Mouse (Mus musculus) gastrocnemius, postnatal 25 days (tissue): ENCODE results near the gene Itgad. TPM values are rescaled to one million over a fixed set of nuclear protein-coding genes. Genes with fewer than 3 reads are reported as not detected.

Source experiments
- DNase-seq: peaks from one replicate; pipeline ENCODE4 v3.0.0; 2022
- total RNA-seq, 2 experiments: library from RNA; stranded (reverse); gene quantifications; 1 replicate in 1 of 2; 2 replicates in 1 of 2; pipeline ENCODE4 v1.2.3; 2021

The Itgad gene
- total RNA-seq, 2 experiments from 2014 or later = not detected

DNA sequence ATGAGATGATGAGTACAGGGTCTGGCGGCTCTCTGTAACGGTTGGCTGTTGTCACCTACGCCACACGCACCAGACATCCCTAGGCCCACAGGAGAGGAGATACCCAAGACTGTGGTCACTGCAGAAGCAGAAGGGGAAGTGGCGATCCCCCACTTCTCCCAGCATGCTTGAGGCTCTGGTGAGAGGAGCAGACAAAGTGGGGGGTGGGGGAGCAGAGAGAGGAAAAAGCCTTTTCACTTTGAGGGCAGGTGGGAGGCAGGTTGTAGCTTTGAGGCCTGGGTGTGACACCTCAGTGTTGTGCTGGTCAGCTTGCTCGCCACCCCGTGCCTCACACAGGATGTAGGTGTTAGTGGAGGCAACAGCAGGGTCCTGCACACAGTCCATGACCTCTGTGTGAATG lies 25.9 kb downstream of the Itgad start:
- DNase-seq = no peak

GRCm38 (mm10) chr7:128180546-128180945 lies 26.4 kb downstream of the Itgad start:
- DNase-seq = no peak

DNA sequence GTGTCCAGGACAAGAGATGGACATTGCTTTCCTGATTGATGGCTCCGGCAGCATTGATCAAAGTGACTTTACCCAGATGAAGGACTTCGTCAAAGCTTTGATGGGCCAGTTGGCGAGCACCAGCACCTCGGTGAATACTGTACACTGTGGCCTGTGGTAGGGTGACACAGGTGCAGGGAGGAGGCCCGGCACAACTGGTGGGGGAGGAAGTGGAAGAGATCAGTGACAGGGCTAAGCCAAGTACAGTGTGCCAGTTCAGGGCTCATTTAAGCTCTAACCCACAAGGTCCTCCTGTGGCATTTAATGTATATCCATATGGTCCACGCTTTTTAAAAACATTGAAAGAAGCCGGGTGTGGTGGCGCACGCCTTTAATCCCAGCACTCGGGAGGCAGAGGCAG lies 27.5 kb downstream of the Itgad start:
- no peak for DNase-seq

DNA sequence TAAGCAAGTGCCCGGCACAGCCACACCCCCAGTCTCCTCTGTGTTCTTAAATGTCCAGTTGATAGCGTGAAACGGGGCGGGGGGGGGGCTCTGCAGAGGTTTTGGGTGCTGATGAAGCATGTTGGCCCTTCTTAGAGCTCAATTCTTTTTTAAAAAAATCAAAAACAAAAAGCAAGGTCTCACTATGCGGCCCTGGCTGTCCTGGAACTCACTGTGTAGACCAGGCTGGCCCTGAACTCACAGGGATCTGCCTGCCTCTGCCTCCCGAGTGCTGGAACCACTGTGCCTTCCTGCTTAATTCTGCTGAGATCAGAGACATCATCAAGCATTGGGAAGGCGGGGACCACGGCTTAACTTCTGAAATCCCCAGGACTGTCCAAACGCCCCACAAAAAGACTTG lies 47.4 kb downstream of the Itgad start:
- DNase-seq = no peak

DNA sequence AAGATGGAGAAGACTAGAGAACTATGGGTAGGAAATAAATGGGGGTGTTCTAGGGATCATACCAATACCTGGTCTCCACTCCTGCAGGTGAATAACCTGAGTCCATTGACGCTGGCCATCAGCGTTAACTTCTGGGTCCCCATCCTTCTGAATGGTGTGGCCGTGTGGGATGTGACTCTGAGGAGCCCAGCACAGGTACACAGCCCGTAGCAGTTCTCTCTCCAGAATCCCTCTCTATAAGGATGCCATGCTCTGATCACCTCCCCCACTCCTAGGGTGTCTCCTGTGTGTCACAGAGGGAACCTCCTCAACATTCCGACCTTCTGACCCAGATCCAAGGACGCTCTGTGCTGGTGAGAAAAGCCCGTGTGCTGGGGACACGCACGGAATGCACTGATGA lies 48.9 kb downstream of the Itgad start:
- DNase-seq = no peak

DNA sequence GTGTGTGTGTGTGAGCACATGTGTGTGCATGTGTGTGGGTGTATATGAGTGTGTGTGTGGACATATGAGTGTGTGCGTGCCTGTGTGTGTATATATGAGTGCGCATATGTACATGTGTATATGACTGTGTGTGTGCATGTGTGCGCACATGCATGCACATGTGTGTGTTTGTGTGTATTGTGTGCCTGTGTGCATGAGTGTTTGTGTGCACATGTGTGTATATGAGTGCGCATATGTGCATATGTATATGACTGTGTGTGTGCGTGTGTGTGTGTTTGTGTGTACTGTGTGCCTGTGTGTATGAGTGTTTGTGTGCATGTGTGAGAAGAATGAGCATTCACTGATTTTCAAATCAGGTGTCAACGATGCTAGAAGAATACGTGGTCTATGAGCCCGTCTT lies 50.0 kb downstream of the Itgad start:
- no peak for DNase-seq

DNA sequence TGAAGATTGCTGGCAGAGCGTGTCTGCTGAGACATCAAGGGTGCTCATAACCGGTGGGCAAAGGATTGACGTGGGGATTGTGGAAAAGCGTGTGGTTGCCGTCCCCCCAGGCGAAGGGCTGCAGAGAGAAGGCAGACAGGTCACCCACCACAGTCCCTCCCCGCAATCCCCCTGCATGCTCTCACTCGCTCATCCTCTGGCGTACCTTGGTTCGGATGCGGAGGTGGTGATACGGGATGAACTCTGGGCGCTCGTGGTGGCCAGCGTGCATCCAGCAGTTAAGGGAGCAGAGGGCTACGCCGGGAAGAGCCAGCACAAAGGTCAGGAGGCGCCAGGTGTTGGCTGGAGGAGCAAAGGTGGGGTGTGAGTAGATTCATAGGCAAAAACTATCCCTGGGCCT lies 51.5 kb downstream of the Itgad start:
- DNase-seq = no peak

DNA sequence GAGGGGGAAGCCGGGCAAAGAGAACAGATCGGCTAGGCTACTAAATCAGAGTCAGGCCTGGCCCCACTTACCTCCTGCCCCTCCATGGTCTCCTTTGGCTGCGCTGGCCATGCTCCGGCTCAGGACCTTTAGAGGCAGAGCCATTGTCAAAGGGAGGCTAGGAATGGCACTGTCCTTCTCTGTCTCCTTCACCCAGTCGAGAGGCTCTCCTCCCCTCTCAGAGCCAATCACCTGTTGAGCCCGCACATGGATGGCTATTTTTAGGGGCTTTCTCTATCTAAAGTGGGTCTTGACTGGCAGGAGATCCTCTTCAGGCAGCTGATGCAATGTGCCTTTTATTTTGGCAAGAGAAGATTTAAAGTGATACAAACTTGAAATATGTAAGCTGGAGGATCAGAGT lies 52.0 kb downstream of the Itgad start, which contains the start of gene Cox6a2:
TSS of gene Cox6a2 (minus strand) at position 236 of the 400 bp plus-strand sequence.
- DNase-seq = peak; percentile 57

GRCm38 (mm10) chr7:128208187-128208586 lies 54.0 kb downstream of the Itgad start:
- no peak for DNase-seq

GRCm38 (mm10) chr7:128209826-128210225 lies 55.6 kb downstream of the Itgad start:
- no peak for DNase-seq

- DNase-seq = no peak
These were observed 65.8 kb downstream of the Itgad start for GRCm38 (mm10) chr7:128219952-128220351.

DNA sequence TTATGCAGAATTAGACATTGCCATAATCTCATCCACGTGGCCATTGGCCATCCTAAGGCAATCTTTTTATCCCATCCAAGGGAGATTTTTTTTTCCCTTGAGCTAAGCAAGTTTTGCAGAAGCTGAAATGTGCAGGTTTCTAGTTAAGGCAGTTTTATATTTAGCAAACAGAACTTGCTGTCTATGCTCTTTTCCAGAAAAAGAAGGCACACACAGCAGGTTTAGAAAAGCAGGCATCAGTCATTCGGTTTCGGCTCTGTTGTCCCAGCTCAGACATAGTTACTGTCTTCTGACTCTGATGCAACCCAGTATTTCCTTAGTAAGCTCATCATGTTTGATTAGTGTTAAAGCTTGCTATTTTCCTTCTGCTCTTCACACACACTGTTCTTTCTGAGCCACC lies 66.8 kb downstream of the Itgad start:
- DNase-seq = no peak

- no peak for DNase-seq
These were observed 77.6 kb downstream of the Itgad start for GRCm38 (mm10) chr7:128231741-128232140.

DNA sequence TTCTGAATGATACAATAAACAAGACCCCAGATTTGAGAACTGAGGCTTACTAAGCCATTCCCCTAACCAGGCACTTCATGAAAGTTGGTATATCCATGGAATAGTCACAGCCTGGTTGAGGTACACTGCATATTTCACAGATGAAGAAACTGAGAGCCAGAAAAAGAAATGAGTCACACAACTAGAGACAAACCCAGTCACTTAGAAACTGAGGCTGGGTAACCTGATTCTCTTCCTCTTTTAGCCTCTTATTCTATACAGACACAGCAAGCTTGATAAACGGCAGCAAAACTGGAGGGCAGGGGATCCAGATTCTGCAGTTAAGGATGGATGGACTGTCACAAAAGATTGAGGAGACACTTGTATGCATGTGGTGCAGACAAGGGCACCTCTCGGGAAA lies 80.6 kb downstream of the Itgad start:
- DNase-seq = no peak

DNA sequence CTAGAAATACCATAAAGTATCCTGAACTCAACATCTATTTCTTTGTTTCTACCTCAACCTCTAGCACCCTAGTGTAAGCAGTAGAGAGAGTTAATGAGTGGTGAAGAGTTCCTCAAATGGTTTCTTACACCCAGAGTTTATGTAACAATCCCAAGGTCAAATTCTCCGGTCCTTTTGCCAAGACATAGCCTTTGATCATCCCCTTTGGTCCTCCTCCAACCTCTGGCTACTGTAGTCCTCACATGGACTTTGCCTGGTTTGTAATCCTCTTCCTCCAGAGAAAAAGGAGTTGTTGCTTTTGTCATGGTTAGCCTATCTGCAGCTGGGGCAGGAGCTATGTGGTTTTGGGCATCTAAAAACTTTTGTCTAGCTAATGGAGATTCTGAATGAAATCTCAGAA lies 81.3 kb downstream of the Itgad start:
- no peak for DNase-seq

GRCm38 (mm10) chr7:128236426-128236825 lies 82.2 kb downstream of the Itgad start:
- DNase-seq = no peak

GRCm38 (mm10) chr7:128236856-128237592 lies 82.8 kb downstream of the Itgad start, which contains the start of gene Armc5:
Gene Armc5 (plus strand): TSS chr7:128237342.
- peak; percentile 81 for DNase-seq

DNA sequence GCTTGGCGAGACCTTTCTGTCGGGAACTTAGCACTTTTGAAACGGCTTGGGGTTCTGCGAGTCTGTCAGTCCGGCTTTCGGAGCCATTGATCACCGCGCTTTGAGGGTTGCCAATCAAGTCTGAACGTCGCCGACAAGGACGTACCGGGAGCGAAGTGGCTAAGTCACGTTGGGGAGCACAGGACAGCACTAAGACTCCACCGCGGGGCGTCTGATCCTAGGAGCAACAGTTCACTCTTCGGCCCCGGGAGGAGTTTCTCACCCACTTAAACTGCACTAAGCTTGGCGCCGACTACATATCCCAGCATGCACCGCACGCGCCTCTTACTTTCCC lies 83.4 kb downstream of the Itgad start:
- no peak for DNase-seq

DNA sequence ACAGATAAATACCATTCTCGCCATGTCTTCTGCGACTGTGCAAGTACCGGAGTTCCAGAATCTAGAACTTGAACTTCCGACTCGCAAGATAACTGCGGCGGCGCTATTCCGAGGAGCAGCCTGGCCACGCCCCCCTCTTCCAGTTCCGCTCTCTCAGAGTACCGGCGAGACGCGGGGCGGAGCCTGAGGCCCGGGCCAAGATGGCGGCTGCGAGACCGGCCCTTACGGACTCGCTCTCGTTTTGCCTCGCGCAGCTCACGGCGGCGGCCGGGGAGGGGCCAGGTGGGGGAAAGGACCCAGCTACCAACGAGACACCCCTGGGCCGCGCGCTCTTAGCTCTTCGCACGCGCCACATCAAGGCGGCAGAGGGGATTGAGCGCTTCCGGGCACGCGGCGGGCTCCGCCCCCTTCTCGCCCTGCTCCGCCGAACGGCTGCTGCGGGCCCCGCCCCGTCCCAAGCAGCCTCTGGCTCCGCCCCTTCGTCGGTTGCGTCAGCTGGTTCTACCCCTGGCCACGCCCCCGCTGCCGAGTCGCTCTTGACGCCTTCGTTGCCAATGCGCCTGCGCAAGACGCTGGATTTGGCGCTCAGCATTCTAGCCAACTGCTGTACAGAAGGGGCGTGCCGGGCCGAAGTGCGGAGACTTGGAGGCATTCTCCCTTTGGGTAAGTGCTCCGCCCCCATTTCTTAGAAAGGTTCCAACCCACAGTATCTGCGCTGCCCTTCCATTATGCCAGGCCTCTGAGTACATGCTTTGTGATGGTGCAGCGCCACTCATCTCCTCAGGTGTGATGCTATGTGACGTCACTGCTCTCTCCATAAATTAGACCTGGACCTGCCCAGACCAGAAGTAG lies 84.0 kb downstream of the Itgad start, which contains the start of gene 9130023H24Rik:
TSS of gene 9130023H24Rik (minus strand) at position 105 of the 852 bp plus-strand sequence.
- DNase-seq = peak; percentile 99

GRCm38 (mm10) chr7:128238991-128239390 lies 84.8 kb downstream of the Itgad start:
- no peak for DNase-seq

DNA sequence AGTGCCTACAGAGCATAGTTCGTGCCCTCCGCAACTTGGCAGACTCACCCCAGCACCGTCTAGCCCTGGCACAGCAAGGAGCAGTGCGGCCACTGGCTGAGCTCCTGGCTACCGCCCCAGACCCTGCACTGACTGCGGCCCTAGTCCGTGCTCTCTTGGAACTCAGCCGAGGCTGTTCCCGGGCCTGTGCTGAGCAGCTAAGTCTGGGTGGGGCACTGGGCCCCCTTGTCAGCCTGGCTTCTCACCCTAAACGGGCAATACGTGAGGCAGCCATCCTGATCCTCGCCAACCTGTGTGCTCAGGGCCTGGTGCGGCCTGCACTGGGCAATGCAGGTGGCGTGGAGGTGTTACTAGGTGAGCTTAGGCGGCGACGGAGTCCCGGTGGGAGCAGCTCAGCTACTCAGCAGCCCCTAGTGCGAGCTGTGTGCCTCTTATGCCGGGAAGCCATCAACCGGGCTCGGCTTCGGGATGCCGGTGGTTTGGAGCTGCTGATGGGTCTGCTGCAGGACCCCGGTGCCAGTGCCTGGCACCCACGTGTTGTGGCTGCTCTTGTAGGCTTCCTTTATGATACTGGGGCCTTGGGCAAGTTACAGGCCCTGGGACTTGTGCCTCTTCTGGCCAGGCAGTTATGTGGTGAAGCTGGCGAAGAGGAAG lies 86.1 kb downstream of the Itgad start:
- DNase-seq = no peak

- no peak for DNase-seq
These were observed 88.2 kb downstream of the Itgad start for GRCm38 (mm10) chr7:128242331-128242730.

GRCm38 (mm10) chr7:128243921-128244320 lies 89.7 kb downstream of the Itgad start:
- no peak for DNase-seq
